Mouse (Mus musculus) heart, adult 8-10 months (tissue): Measurements from ENCODE around the gene Hectd4. TPM values are rescaled to one million over a fixed set of nuclear protein-coding genes. Genes with fewer than 3 reads are reported as not detected.

Experiments used
- DNase-seq: peaks from one replicate; pipeline ENCODE4 v3.0.0; 2022; ENCODE audit warnings: low spot score
- total RNA-seq, 4 experiments: library from RNA; stranded (reverse); gene quantifications; 2 replicates each; pipeline ENCODE4 v1.2.4; 2022

Gene Hectd4
- total RNA-seq, 4 experiments from 2014 or later, result 22.8 to 26.9 (median 24.1) TPM

GRCm38 (mm10) chr5:121236171-121236570 is 16.2 kb downstream of the Hectd4 start:
- peak; percentile 28 for DNase-seq

GRCm38 (mm10) chr5:121238208-121238607 is 18.2 kb downstream of the Hectd4 start:
- DNase-seq, result no peak

- DNase-seq, result no peak
Measured at GRCm38 (mm10) chr5:121239846-121240245, 19.8 kb downstream of the Hectd4 start.

GRCm38 (mm10) chr5:121241182-121241581 is 21.2 kb downstream of the Hectd4 start:
- no peak for DNase-seq

GRCm38 (mm10) chr5:121242261-121242660 is 22.2 kb downstream of the Hectd4 start:
- no peak for DNase-seq

- DNase-seq, result no peak
Measured at GRCm38 (mm10) chr5:121242701-121243100, 22.7 kb downstream of the Hectd4 start.

- DNase-seq, result no peak
Measured at GRCm38 (mm10) chr5:121243676-121244364, 23.8 kb downstream of the Hectd4 start.

- DNase-seq, result no peak
Measured at GRCm38 (mm10) chr5:121244365-121244731, 24.3 kb downstream of the Hectd4 start.

- DNase-seq, result no peak
Measured at GRCm38 (mm10) chr5:121245201-121245600, 25.2 kb downstream of the Hectd4 start.

GRCm38 (mm10) chr5:121248766-121249394 is 28.9 kb downstream of the Hectd4 start:
- no peak for DNase-seq

- DNase-seq, result no peak
Measured at GRCm38 (mm10) chr5:121249693-121250092, 29.7 kb downstream of the Hectd4 start.

- peak; percentile 19 for DNase-seq
Measured at GRCm38 (mm10) chr5:121251813-121252212, 31.8 kb downstream of the Hectd4 start.

GRCm38 (mm10) chr5:121253816-121254497 is 33.9 kb downstream of the Hectd4 start:
- DNase-seq, result no peak

GRCm38 (mm10) chr5:121254977-121255376 is 35.0 kb downstream of the Hectd4 start:
- DNase-seq, result no peak

- no peak for DNase-seq
Measured at GRCm38 (mm10) chr5:121261806-121262205, 41.8 kb downstream of the Hectd4 start.

- DNase-seq, result no peak
Measured at GRCm38 (mm10) chr5:121262415-121262814, 42.4 kb downstream of the Hectd4 start.

- no peak for DNase-seq
Measured at GRCm38 (mm10) chr5:121264593-121264992, 44.6 kb downstream of the Hectd4 start.

- no peak for DNase-seq
Measured at GRCm38 (mm10) chr5:121266741-121267382, 46.8 kb downstream of the Hectd4 start.

- DNase-seq, result no peak
Measured at GRCm38 (mm10) chr5:121271046-121271445, 51.0 kb downstream of the Hectd4 start.

GRCm38 (mm10) chr5:121276808-121277207 is 56.8 kb downstream of the Hectd4 start:
- no peak for DNase-seq

GRCm38 (mm10) chr5:121280456-121280855 is 60.4 kb downstream of the Hectd4 start:
- DNase-seq, result no peak

GRCm38 (mm10) chr5:121283051-121283450 is 63.0 kb downstream of the Hectd4 start:
- no peak for DNase-seq
